Mouse (Mus musculus) CH12.LX (cell line): ENCODE data around the gene Ddx23. TPM values are rescaled to one million over a fixed set of nuclear protein-coding genes. Genes with fewer than 3 reads are reported as not detected.

Experiments
- DNase-seq: peaks from one replicate; pipeline ENCODE4 v3.0.0-alpha.2; 2013; ENCODE audit errors: extremely low read depth
- H3K27ac ChIP-seq: 2 replicates; pipeline ENCODE4 v1.5.1; 2012; ENCODE audit warnings: low read depth, mild to moderate bottlenecking, control low read depth, moderate library complexity; ENCODE audit not compliant: insufficient read depth
- H3K27me3 ChIP-seq: replicated peaks from 2 replicates; pipeline ENCODE3; 2012; ENCODE audit warnings: inconsistent platforms
- H3K36me3 ChIP-seq, 2 experiments: replicated peaks in 1 of 2; 2 replicates each; pipeline versions ENCODE3 to v1.6.1; 2012; ENCODE audit warnings: inconsistent platforms in 1 of 2, low read length in 1 of 2, mild to moderate bottlenecking in 1 of 2, mixed read lengths in 1 of 2, moderate library complexity in 1 of 2; ENCODE audit not compliant: control insufficient read depth in 1 of 2, insufficient read depth in 1 of 2
- H3K4me1 ChIP-seq, 2 experiments: 2 replicates each; pipeline ENCODE4 v1.6.1; 2012; ENCODE audit warnings: inconsistent platforms in 1 of 2, moderate library complexity in 1 of 2; ENCODE audit not compliant: insufficient read depth in 2 of 2, control insufficient read depth in 1 of 2
- H3K4me2 ChIP-seq: 2 replicates; pipeline ENCODE4 v1.6.1; 2012; ENCODE audit warnings: low read depth, mild to moderate bottlenecking, control low read depth; ENCODE audit not compliant: poor library complexity, insufficient read depth, severe bottlenecking
- H3K4me3 ChIP-seq, 3 experiments: fragments of 150-350 bp in 1 of 3; sonication (generic) in 1 of 3; replicated peaks in 1 of 3; 2 replicates each; pipeline versions ENCODE3 to v1.5.1; 2011 to 2012; ENCODE audit warnings: low read depth in 2 of 3, low read length in 2 of 3, mild to moderate bottlenecking in 2 of 3, moderate library complexity in 2 of 3, control low read depth in 1 of 3, improper control_type of control experiment in 1 of 3, inconsistent platforms in 1 of 3, mixed read lengths in 1 of 3; ENCODE audit not compliant: poor library complexity in 1 of 3
- H3K79me2 ChIP-seq: replicated peaks from 2 replicates; pipeline ENCODE4 v1.6.1; 2012; ENCODE audit warnings: mild to moderate bottlenecking, moderate library complexity; ENCODE audit not compliant: control insufficient read depth, poor library complexity, insufficient read depth, severe bottlenecking; ENCODE audit errors: extremely low read depth
- H3K9ac ChIP-seq: 2 replicates; pipeline ENCODE4 v1.6.1; 2012; ENCODE audit warnings: low read depth, mild to moderate bottlenecking, control low read depth, moderate library complexity; ENCODE audit not compliant: insufficient read depth
- H3K9me3 ChIP-seq: replicated peaks from 2 replicates; pipeline ENCODE3; 2012; ENCODE audit warnings: low read length, inconsistent platforms, mixed read lengths
- BHLHE40 ChIP-seq: IDR thresholded peaks from 2 replicates; pipeline ENCODE4 v1.6.1; 2011; ENCODE audit warnings: mild to moderate bottlenecking, low read depth, low read length, improper control_type of control experiment
- ELF1 ChIP-seq: IDR thresholded peaks from 2 replicates; pipeline ENCODE4 v1.6.1; 2014; ENCODE audit warnings: low read depth, mild to moderate bottlenecking, inconsistent platforms, low read length, improper control_type of control experiment
- EP300 ChIP-seq: IDR thresholded peaks from 2 replicates; pipeline ENCODE4 v1.6.1; 2011; ENCODE audit warnings: low read length, improper control_type of control experiment
- IRF4 ChIP-seq: IDR thresholded peaks from 2 replicates; pipeline ENCODE4 v1.6.1; 2014; ENCODE audit warnings: low read depth, mild to moderate bottlenecking, inconsistent platforms, low read length, improper control_type of control experiment
- JUND ChIP-seq: conservative IDR thresholded peaks from 2 replicates; pipeline ENCODE4 v1.6.1; 2011; ENCODE audit warnings: low read depth, low read length, improper control_type of control experiment
- MEF2A ChIP-seq: IDR thresholded peaks from 2 replicates; pipeline ENCODE4 v1.6.1; 2014; ENCODE audit warnings: low read depth, mild to moderate bottlenecking, inconsistent platforms, low read length, improper control_type of control experiment, borderline replicate concordance
- SIN3A ChIP-seq: IDR thresholded peaks from 2 replicates; pipeline ENCODE4 v1.6.1; 2012; ENCODE audit warnings: low read length, improper control_type of control experiment, inconsistent platforms
- SMC3 ChIP-seq: IDR thresholded peaks from 2 replicates; pipeline ENCODE4 v1.6.1; 2011; ENCODE audit warnings: low read depth, low read length, improper control_type of control experiment
- dilution Hi-C: fragments of 300-500 bp; cut with MboI; formaldehyde crosslinking; loops from 2 replicates; pipeline ENCODE4 v1.14.3; 2020; ENCODE audit warnings: low sequenced_read_pairs; ENCODE audit not compliant: extremely low pct_unique_long_range_greater_than_20kb, extremely low pct_ligation_motif_present
- in situ Hi-C: fragments of 300-500 bp; cut with MboI; formaldehyde crosslinking; loops from 3 replicates; pipeline ENCODE4 v1.14.3; 2019; ENCODE audit warnings: low sequenced_read_pairs, low pct_ligation_motif_present, low pct_unique_long_range_greater_than_20kb, mixed read lengths
- polyA plus RNA-seq: library from polyadenylated mRNA; unstranded; fragments of >175 nt; gene quantifications from 2 replicates; pipeline ENCODE4 v1.2.1, GENCODE M21; 2012; ENCODE audit warnings: low read depth; ENCODE audit not compliant: insufficient read length
- total RNA-seq, 2 experiments: library from RNA; depleted of rRNA; stranded (reverse); fragments of 300-350 nt in 1 of 2; fragments of >200 nt in 1 of 2; gene quantifications; 2 replicates each; pipeline ENCODE4 v1.2.3; 2012 to 2014

Ddx23 gene
- total and polyA plus RNA-seq, 3 experiments = 58.5 to 148 (median 103) TPM

DNA sequence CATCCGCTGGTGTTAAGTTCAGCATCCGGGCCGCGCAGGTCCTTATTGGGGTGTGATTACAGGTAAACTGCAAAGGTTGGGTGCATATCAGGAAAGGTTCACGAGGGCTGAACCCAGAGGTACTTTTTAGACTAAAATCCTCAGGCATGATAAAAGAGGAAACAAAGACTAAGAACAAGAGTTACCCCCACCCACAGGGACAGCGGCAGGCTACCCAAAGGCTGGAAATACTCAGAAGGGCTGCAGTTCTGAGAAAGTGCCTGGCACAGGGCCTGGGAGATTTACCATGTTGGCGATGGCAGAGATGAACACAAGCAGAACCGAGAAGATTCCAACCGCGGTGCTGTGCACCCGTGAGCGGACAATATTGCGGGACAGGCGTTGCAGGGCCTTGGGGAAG, 66.1 kb downstream of the Ddx23 start:
- TF ChIP-seq MEF2A (peak; percentile 16; the same call in 1 of the 2 replicates), SMC3 (no peak), IRF4 (peak; percentile 68; the same call in 1 of the 2 replicates), EP300 (peak; percentile 66), SIN3A (no peak), ELF1 (no peak), JUND (0 out of 2 replicates have a peak, but pooled peaks have one; percentile 36), BHLHE40 (0 out of 2 replicates have a peak, but pooled peaks have one; percentile 35)
- no peaks in the 10 kb centered on the region for H3K79me2 ChIP-seq
- peaks cover 22 to 23% of the 10 kb centered on the region in 2 experiments for H3K4me1 ChIP-seq
- peak; percentile 35 for DNase-seq
- dilution Hi-C loops = no loop called here
- H3K9me3 ChIP-seq = no peaks in the 10 kb centered on the region
- no peaks in the 10 kb centered on the region for H3K36me3 ChIP-seq
- no peak overlapping the region for H3K4me2 ChIP-seq
- in situ Hi-C loops = no loop called here
- H3K9ac ChIP-seq = no peak overlapping the region
- peaks cover 94% of the 10 kb centered on the region for H3K27me3 ChIP-seq
- no peak overlapping the region for H3K4me3 ChIP-seq
- H3K27ac ChIP-seq = no peak overlapping the region

Other genes with a start within 250 kb of the Ddx23 start
Only the 20 nearest of the 21 such genes appear.
- gene Olfr282, start 231.7 kb downstream of the Ddx23 start, total RNA-seq (2012; rRNA removed) = not detected in 2 replicates
- not detected in 2 replicates for gene Olfr282, start 231.7 kb downstream of the Ddx23 start, total RNA-seq (2014; rRNA removed)
- not detected in 2 replicates for gene Olfr282, start 231.7 kb downstream of the Ddx23 start, polyA plus RNA-seq
- gene Olfr281, start 210.3 kb downstream of the Ddx23 start, total RNA-seq (2012; rRNA removed) = not detected in 2 replicates
- gene Olfr281, start 210.3 kb downstream of the Ddx23 start, total RNA-seq (2014; rRNA removed) = not detected in 2 replicates
- not detected in 2 replicates for gene Olfr281, start 210.3 kb downstream of the Ddx23 start, polyA plus RNA-seq
- not detected in 2 replicates for gene OR5BS1P, start 193.0 kb downstream of the Ddx23 start, total RNA-seq (2012; rRNA removed)
- gene OR5BS1P, start 193.0 kb downstream of the Ddx23 start, total RNA-seq (2014; rRNA removed) = not detected in 2 replicates
- gene OR5BS1P, start 193.0 kb downstream of the Ddx23 start, polyA plus RNA-seq = not detected in 2 replicates
- not detected in 2 replicates for gene Lalba, start 180.2 kb downstream of the Ddx23 start, total RNA-seq (2012; rRNA removed)
- not detected in 2 replicates for gene Lalba, start 180.2 kb downstream of the Ddx23 start, total RNA-seq (2014; rRNA removed)
- not detected in 2 replicates for gene Lalba, start 180.2 kb downstream of the Ddx23 start, polyA plus RNA-seq
- not detected in 2 replicates for gene Olfr279, start 170.5 kb downstream of the Ddx23 start, total RNA-seq (2012; rRNA removed)
- not detected in 2 replicates for gene Olfr279, start 170.5 kb downstream of the Ddx23 start, total RNA-seq (2014; rRNA removed)
- 0.07 TPM in 1 of 2 replicates, not detected in the other for gene Olfr279, start 170.5 kb downstream of the Ddx23 start, polyA plus RNA-seq
- 59.6 and 84.7 TPM in 2 replicates for gene Kansl2, start 128.6 kb downstream of the Ddx23 start, total RNA-seq (2012; rRNA removed)
- gene Kansl2, start 128.6 kb downstream of the Ddx23 start, total RNA-seq (2014; rRNA removed) = 101 and 103 TPM in 2 replicates
- gene Kansl2, start 128.6 kb downstream of the Ddx23 start, polyA plus RNA-seq = 111 and 125 TPM in 2 replicates
- 36.8 and 42.1 TPM in 2 replicates for gene Ccnt1, start 92.0 kb downstream of the Ddx23 start, total RNA-seq (2012; rRNA removed)
- gene Ccnt1, start 92.0 kb downstream of the Ddx23 start, total RNA-seq (2014; rRNA removed) = 38.1 and 41.3 TPM in 2 replicates
- gene Ccnt1, start 92.0 kb downstream of the Ddx23 start, polyA plus RNA-seq = 62.1 and 73.3 TPM in 2 replicates
- not detected in 2 replicates for gene 4930415O20Rik, start 91.9 kb downstream of the Ddx23 start, total RNA-seq (2012; rRNA removed)
- not detected in 2 replicates for gene 4930415O20Rik, start 91.9 kb downstream of the Ddx23 start, total RNA-seq (2014; rRNA removed)
- not detected in 2 replicates for gene 4930415O20Rik, start 91.9 kb downstream of the Ddx23 start, polyA plus RNA-seq
- 1.5 and 2.6 TPM in 2 replicates for gene Adcy6, start 52.8 kb downstream of the Ddx23 start, total RNA-seq (2012; rRNA removed)
- 0.05 TPM in 1 of 2 replicates, not detected in the other for gene Adcy6, start 52.8 kb downstream of the Ddx23 start, total RNA-seq (2014; rRNA removed)
- 0.06 and 0.11 TPM in 2 replicates for gene Adcy6, start 52.8 kb downstream of the Ddx23 start, polyA plus RNA-seq
- 2.9 and 4.3 TPM in 2 replicates for gene Cacnb3, start 32.1 kb downstream of the Ddx23 start, total RNA-seq (2012; rRNA removed)
- gene Cacnb3, start 32.1 kb downstream of the Ddx23 start, total RNA-seq (2014; rRNA removed) = 2.3 and 2.5 TPM in 2 replicates
- 5.7 and 7.0 TPM in 2 replicates for gene Cacnb3, start 32.1 kb downstream of the Ddx23 start, polyA plus RNA-seq
- gene Rnd1, start 14.6 kb upstream of the Ddx23 start, total RNA-seq (2012; rRNA removed) = 3.8 and 6.3 TPM in 2 replicates
- 5.8 and 9.4 TPM in 2 replicates for gene Rnd1, start 14.6 kb upstream of the Ddx23 start, total RNA-seq (2014; rRNA removed)
- gene Rnd1, start 14.6 kb upstream of the Ddx23 start, polyA plus RNA-seq = 5.7 and 6.0 TPM in 2 replicates
- 0.13 TPM in 1 of 2 replicates, not detected in the other for gene Ccdc65, start 45.3 kb upstream of the Ddx23 start, total RNA-seq (2012; rRNA removed)
- not detected in 2 replicates for gene Ccdc65, start 45.3 kb upstream of the Ddx23 start, total RNA-seq (2014; rRNA removed)
- 0.11 and 0.14 TPM in 2 replicates for gene Ccdc65, start 45.3 kb upstream of the Ddx23 start, polyA plus RNA-seq
- gene Fkbp11, start 65.3 kb upstream of the Ddx23 start, total RNA-seq (2012; rRNA removed) = 75.0 and 132 TPM in 2 replicates
- 21.0 and 23.4 TPM in 2 replicates for gene Fkbp11, start 65.3 kb upstream of the Ddx23 start, total RNA-seq (2014; rRNA removed)
- gene Fkbp11, start 65.3 kb upstream of the Ddx23 start, polyA plus RNA-seq = 22.2 and 27.6 TPM in 2 replicates
- 32.5 and 33.8 TPM in 2 replicates for gene Arf3, start 100.3 kb upstream of the Ddx23 start, total RNA-seq (2012; rRNA removed)
- 33.9 and 41.0 TPM in 2 replicates for gene Arf3, start 100.3 kb upstream of the Ddx23 start, total RNA-seq (2014; rRNA removed)
- gene Arf3, start 100.3 kb upstream of the Ddx23 start, polyA plus RNA-seq = 158 and 182 TPM in 2 replicates
- 19.1 and 25.4 TPM in 2 replicates for gene Wnt10b, start 115.3 kb upstream of the Ddx23 start, total RNA-seq (2012; rRNA removed)
- gene Wnt10b, start 115.3 kb upstream of the Ddx23 start, total RNA-seq (2014; rRNA removed) = 61.6 and 64.4 TPM in 2 replicates
- 56.2 and 58.0 TPM in 2 replicates for gene Wnt10b, start 115.3 kb upstream of the Ddx23 start, polyA plus RNA-seq
- not detected in 2 replicates for gene Wnt1, start 127.0 kb upstream of the Ddx23 start, total RNA-seq (2012; rRNA removed)
- gene Wnt1, start 127.0 kb upstream of the Ddx23 start, total RNA-seq (2014; rRNA removed) = not detected in 2 replicates
- not detected in 2 replicates for gene Wnt1, start 127.0 kb upstream of the Ddx23 start, polyA plus RNA-seq
- 0.04 TPM in 1 of 2 replicates, not detected in the other for gene Ddn, start 146.6 kb upstream of the Ddx23 start, total RNA-seq (2012; rRNA removed)
- gene Ddn, start 146.6 kb upstream of the Ddx23 start, total RNA-seq (2014; rRNA removed) = not detected in 2 replicates
- 0.08 TPM in 1 of 2 replicates, not detected in the other for gene Ddn, start 146.6 kb upstream of the Ddx23 start, polyA plus RNA-seq
- gene Prkag1, start 168.6 kb upstream of the Ddx23 start, total RNA-seq (2012; rRNA removed) = 49.4 and 63.2 TPM in 2 replicates
- gene Prkag1, start 168.6 kb upstream of the Ddx23 start, total RNA-seq (2014; rRNA removed) = 87.5 and 89.4 TPM in 2 replicates
- 66.1 and 73.2 TPM in 2 replicates for gene Prkag1, start 168.6 kb upstream of the Ddx23 start, polyA plus RNA-seq
- 14.1 and 15.6 TPM in 2 replicates for gene Kmt2d, start 208.3 kb upstream of the Ddx23 start, total RNA-seq (2012; rRNA removed)
- 4.3 and 4.8 TPM in 2 replicates for gene Kmt2d, start 208.3 kb upstream of the Ddx23 start, total RNA-seq (2014; rRNA removed)
- 22.7 TPM in 2 replicates for gene Kmt2d, start 208.3 kb upstream of the Ddx23 start, polyA plus RNA-seq
- 11.1 and 13.9 TPM in 2 replicates for gene Rhebl1, start 231.6 kb upstream of the Ddx23 start, total RNA-seq (2012; rRNA removed)
- 17.6 and 23.2 TPM in 2 replicates for gene Rhebl1, start 231.6 kb upstream of the Ddx23 start, total RNA-seq (2014; rRNA removed)
- gene Rhebl1, start 231.6 kb upstream of the Ddx23 start, polyA plus RNA-seq = 23.3 and 25.1 TPM in 2 replicates